Mouse (Mus musculus): Measurements from ENCODE around the gene Traf2. TPM values are rescaled to one million over a fixed set of nuclear protein-coding genes. Genes with fewer than 3 reads are reported as not detected.
A peak's percentile ranks its signal among the peaks of the same experiment; 100 is the strongest.

Gene Traf2
- polyA plus RNA-seq (2012; ENCODE audit: insufficient read depth, insufficient read length, missing spikeins), result 14.8 and 15.5 TPM in 2 replicates

DNA sequence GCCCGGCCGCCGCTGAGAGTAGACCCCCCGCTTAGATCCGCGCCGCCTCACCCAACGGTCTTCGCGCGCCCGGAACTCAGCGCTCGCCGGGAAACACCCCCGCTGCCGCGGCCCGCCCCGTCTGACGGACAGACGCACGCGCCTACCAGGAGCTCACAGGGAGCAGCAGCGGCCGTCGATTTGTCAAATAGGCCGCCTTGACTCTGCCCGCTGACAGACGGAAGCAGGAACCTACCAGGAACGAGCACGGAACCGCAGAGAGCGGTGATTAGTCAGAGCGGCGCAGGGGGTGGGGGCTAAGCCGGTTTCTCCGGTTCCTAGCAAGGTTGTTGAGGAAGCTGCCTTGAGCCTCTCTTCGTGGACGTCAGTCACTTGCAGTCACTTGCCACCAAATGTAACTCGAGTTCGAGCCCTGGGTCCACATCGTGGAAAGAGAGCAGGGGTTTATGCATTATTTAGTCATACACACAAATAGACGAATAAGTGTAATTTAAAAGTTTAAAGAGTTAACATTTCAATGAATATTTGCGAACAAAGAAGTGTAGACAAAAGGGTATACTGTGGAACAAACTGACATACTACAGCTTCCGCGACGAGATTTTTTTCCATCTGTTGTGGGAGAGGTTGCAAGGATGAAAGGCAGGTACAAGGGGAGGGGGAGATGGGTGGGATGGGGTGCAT lies at the start of gene Traf2:
Gene Traf2, minus strand, starts transcription at position 130 of the 681 bp plus-strand sequence.
- Histone ChIP-seq H3K27ac (ENCODE audit: insufficient read depth, low read depth, low read length) (peak within 1 kb of the TSS; percentile 21), H3K4me3 (ENCODE audit: insufficient read depth, low read length) (peak within 1 kb of the TSS; percentile 93), H3K4me1 (ENCODE audit: control insufficient read depth, insufficient read depth, low read length) (peaks cover 42% of the 10 kb centered on the region)
- TF ChIP-seq CTCF (IDR thresholded peaks at IDR 0.05; ENCODE audit: low read depth, low read length) (no peak), POLR2A (IDR thresholded peaks at IDR 0.05; ENCODE audit: borderline replicate concordance, low read depth, low read length) (no peak)

DNA sequence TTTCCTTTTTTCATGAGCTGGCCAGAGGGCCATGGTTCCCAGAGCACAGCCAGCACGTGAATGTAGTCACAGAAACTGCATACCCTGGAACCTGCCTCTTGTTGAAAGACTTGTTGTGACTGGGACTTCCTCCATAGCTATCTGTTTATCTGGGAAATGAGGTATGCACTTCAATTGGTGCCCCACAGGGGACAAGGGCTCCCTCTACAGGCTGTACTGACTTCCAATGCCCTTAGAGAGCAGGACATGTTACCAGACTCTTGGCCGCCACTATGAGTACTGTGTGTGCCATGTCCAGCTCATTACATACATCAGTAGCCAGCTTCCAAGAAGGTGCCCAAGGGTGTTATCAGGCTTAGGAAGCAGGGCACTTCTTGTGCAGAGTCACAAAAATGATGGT lies 45.1 kb upstream of the Traf2 start:
- peak; percentile 41; the same call in 1 of the 2 replicates for TF ChIP-seq CTCF (IDR thresholded peaks at IDR 0.05; ENCODE audit: low read depth, low read length)
- TF ChIP-seq POLR2A (IDR thresholded peaks at IDR 0.05; ENCODE audit: borderline replicate concordance, low read depth, low read length), result no peak
- Histone ChIP-seq H3K4me3 (ENCODE audit: insufficient read depth, low read length) (no peak overlapping the region), H3K27ac (ENCODE audit: insufficient read depth, low read depth, low read length) (no peak overlapping the region), H3K4me1 (ENCODE audit: control insufficient read depth, insufficient read depth, low read length) (peaks cover 24% of the 10 kb centered on the region)

DNA sequence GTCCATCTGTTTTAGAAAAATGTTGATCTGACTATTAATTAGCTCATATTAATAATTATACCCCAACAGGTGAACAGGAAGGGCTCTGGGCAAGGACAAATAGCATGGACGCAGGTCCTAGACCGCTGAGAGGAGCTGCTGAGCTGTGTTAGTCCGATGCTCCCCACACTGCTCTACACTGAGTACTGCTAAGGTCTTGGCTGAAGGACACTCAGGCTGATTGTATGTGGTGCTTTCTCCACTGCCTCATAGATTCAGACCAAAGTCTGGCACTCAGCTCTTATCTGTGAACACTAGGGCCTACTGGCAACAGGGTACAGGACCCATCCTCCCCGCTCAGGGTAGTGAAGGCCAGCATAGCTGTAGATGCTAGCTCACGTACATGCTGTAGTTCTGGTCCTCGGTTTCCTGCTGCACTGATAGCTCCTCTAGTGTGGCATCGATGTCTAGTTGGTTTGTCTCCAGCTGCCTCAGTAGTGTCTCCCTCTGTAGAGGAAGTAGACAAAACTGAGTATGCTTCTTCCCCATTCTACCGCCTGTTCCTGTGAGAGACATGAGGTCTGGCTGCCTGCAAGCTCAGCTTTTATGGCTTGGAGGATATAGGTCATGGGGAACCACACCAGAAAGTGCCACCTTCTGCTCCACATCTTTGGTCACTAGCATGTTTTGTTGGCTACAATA lies 41.6 kb upstream of the Traf2 start:
- TF ChIP-seq CTCF (IDR thresholded peaks at IDR 0.05; ENCODE audit: low read depth, low read length), result no peak
- no peak for TF ChIP-seq POLR2A (IDR thresholded peaks at IDR 0.05; ENCODE audit: borderline replicate concordance, low read depth, low read length)
- Histone ChIP-seq H3K4me3 (ENCODE audit: insufficient read depth, low read length) (no peak overlapping the region), H3K27ac (ENCODE audit: insufficient read depth, low read depth, low read length) (peak overlapping the region; percentile 83), H3K4me1 (ENCODE audit: control insufficient read depth, insufficient read depth, low read length) (peaks cover 24% of the 10 kb centered on the region)

GRCm38 (mm10) chr2:25587290-25587689 lies 40.5 kb upstream of the Traf2 start:
- Histone ChIP-seq H3K4me3 (ENCODE audit: insufficient read depth, low read length) (no peak overlapping the region), H3K4me1 (ENCODE audit: control insufficient read depth, insufficient read depth, low read length) (peaks cover 32% of the 10 kb centered on the region), H3K27ac (ENCODE audit: insufficient read depth, low read depth, low read length) (no peak overlapping the region)
- TF ChIP-seq POLR2A (IDR thresholded peaks at IDR 0.05; ENCODE audit: borderline replicate concordance, low read depth, low read length) (no peak), CTCF (IDR thresholded peaks at IDR 0.05; ENCODE audit: low read depth, low read length) (no peak)

- Histone ChIP-seq H3K4me3 (ENCODE audit: insufficient read depth, low read length) (no peak overlapping the region), H3K27ac (ENCODE audit: insufficient read depth, low read depth, low read length) (no peak overlapping the region), H3K4me1 (ENCODE audit: control insufficient read depth, insufficient read depth, low read length) (peaks cover 42% of the 10 kb centered on the region)
- no peak for TF ChIP-seq POLR2A (IDR thresholded peaks at IDR 0.05; ENCODE audit: borderline replicate concordance, low read depth, low read length)
- TF ChIP-seq CTCF (IDR thresholded peaks at IDR 0.05; ENCODE audit: low read depth, low read length), result no peak
These were observed 38.9 kb upstream of the Traf2 start for GRCm38 (mm10) chr2:25585601-25586000.

DNA sequence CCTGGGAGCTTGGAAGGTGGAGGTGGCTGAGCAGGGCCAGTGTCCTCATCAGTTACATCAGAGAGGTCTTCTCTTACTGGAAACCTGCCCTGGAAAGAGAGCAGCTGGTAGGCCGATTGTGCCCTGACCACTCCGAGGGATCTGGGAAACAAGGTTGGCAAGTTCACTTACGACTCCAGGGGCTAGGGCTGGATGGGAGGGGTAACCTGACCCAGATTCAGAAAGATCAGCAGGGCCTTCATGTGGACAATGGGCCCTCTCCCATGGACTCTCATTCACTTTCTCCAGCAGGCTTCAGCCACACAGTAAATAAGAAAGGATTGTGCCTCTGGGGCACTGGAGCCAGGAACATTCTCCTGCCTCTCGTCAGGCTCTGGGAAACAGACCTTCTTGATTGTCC lies 38.1 kb upstream of the Traf2 start:
- Histone ChIP-seq H3K27ac (ENCODE audit: insufficient read depth, low read depth, low read length) (no peak overlapping the region), H3K4me3 (ENCODE audit: insufficient read depth, low read length) (no peak overlapping the region), H3K4me1 (ENCODE audit: control insufficient read depth, insufficient read depth, low read length) (peaks cover 45% of the 10 kb centered on the region)
- no peak for TF ChIP-seq CTCF (IDR thresholded peaks at IDR 0.05; ENCODE audit: low read depth, low read length)
- TF ChIP-seq POLR2A (IDR thresholded peaks at IDR 0.05; ENCODE audit: borderline replicate concordance, low read depth, low read length), result no peak

GRCm38 (mm10) chr2:25584152-25584551 lies 37.4 kb upstream of the Traf2 start:
- Histone ChIP-seq H3K4me1 (ENCODE audit: control insufficient read depth, insufficient read depth, low read length) (peaks cover 38% of the 10 kb centered on the region), H3K4me3 (ENCODE audit: insufficient read depth, low read length) (no peak overlapping the region), H3K27ac (ENCODE audit: insufficient read depth, low read depth, low read length) (no peak overlapping the region)
- TF ChIP-seq POLR2A (IDR thresholded peaks at IDR 0.05; ENCODE audit: borderline replicate concordance, low read depth, low read length) (no peak), CTCF (IDR thresholded peaks at IDR 0.05; ENCODE audit: low read depth, low read length) (no peak)

GRCm38 (mm10) chr2:25583571-25583970 lies 36.8 kb upstream of the Traf2 start:
- Histone ChIP-seq H3K27ac (ENCODE audit: insufficient read depth, low read depth, low read length) (no peak overlapping the region), H3K4me1 (ENCODE audit: control insufficient read depth, insufficient read depth, low read length) (peaks cover 34% of the 10 kb centered on the region), H3K4me3 (ENCODE audit: insufficient read depth, low read length) (no peak overlapping the region)
- TF ChIP-seq CTCF (IDR thresholded peaks at IDR 0.05; ENCODE audit: low read depth, low read length) (no peak), POLR2A (IDR thresholded peaks at IDR 0.05; ENCODE audit: borderline replicate concordance, low read depth, low read length) (no peak)

DNA sequence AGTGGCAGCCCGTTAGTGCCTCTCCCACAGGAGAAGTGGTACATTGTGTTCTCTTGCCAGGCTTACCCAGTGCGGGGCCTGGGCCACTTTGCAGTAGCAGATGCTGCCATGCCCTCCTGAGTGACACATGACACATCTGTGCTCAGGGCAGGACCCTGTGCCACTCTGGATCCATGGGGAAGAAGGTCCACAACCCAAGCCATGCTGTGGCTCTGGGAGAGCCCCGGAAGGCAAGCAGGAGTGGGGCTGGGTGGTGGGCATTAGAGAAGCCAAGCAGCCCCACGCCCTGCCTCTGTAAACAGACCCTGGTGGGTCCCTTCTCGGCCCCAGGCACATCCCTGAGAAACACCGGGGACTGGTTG lies 36.4 kb upstream of the Traf2 start:
- Histone ChIP-seq H3K4me3 (ENCODE audit: insufficient read depth, low read length) (no peak overlapping the region), H3K4me1 (ENCODE audit: control insufficient read depth, insufficient read depth, low read length) (peaks cover 30% of the 10 kb centered on the region), H3K27ac (ENCODE audit: insufficient read depth, low read depth, low read length) (no peak overlapping the region)
- TF ChIP-seq CTCF (IDR thresholded peaks at IDR 0.05; ENCODE audit: low read depth, low read length) (no peak), POLR2A (IDR thresholded peaks at IDR 0.05; ENCODE audit: borderline replicate concordance, low read depth, low read length) (no peak)

DNA sequence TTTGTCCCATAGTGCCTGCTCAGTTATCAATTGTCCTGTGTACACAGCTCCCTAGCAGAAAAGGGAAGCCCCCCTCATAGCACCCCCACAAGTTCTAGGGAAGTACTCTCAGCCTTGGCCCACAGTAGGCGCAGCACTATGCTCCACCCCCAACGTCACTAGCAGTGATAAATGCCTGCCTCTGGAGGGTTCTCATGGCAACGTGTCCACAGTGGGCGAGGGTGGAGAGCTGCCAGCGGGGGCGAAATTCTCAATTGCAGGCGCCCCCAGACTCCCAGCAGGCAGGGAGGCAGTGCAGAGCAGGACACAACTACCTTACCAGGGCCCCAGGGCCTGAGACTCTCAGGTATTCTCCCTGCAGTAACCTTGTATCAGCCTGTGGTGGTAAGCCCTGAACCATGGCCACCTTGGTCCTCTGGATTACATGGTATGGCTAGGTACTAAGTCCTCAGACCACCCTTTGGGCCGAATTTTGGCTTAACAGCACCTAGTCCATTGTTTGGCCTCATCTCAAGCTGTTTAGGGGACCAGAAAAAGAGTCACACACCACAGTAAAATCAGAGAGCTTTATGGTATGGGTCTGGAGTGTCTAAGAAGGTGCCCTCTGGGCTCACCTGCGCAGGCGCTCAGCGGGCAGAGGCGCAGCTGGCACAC lies 35.9 kb upstream of the Traf2 start:
- no peak for TF ChIP-seq CTCF (IDR thresholded peaks at IDR 0.05; ENCODE audit: low read depth, low read length)
- TF ChIP-seq POLR2A (IDR thresholded peaks at IDR 0.05; ENCODE audit: borderline replicate concordance, low read depth, low read length), result no peak
- peaks cover 25% of the 10 kb centered on the region for H3K4me1 ChIP-seq (ENCODE audit: control insufficient read depth, insufficient read depth, low read length)
- H3K4me3 ChIP-seq (ENCODE audit: insufficient read depth, low read length), result no peak overlapping the region
- no peak overlapping the region for H3K27ac ChIP-seq (ENCODE audit: insufficient read depth, low read depth, low read length)
